Mouse (Mus musculus): ENCODE measurements around the gene Fbxo47. TPM values are rescaled to one million over a fixed set of nuclear protein-coding genes. Genes with fewer than 3 reads are reported as not detected.

The Fbxo47 gene
- polyA plus RNA-seq, 1 experiment from 2014 or later: 1.0 TPM

DNA sequence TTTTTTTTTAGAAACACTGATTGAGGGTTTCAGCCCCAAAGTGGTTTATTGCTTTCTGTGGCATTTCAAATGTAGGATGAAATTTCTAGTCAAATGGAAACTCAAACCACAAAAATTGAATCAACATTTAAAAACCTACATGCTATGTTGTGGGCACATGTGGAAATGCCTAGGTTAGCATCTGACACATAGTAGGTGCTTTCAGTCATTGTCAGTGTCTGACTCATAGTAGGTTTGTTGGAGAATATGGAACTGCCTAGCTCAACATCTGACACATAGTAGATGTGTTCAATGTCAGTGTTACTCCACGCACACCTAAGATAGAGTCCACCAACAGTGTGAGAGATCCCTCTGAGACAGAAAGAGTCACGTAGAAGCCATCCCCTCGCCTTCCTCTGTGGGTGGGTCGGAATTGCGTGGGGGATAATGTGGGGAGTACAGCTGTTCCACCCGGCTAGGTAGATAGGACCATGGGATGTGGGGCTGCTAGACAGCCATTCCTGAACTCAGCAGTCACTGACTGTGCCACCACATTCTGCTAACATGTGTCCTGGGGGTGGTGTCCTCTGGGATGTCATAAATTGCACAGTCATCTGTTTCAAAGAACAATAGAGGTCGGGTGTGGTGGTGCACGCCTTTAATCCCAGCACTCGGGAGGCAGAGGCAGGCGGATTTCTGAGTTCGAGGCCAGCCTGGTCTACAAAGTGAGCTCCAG lies 24.8 kb upstream of the Fbxo47 start:
- DNase-seq (ENCODE audit: low spot score) (no peak), ATAC-seq (ENCODE audit: insufficient number of reproducible peaks, low FRiP score, low TSS enrichment, low read depth) (no peak)
- no peaks in the 10 kb centered on the region for H3K36me3 ChIP-seq (ENCODE audit: control insufficient read depth, insufficient read depth, low read length)
- H3K4me2 ChIP-seq (ENCODE audit: low read depth, severe bottlenecking): no peak overlapping the region
- H3K27ac ChIP-seq (replicated peaks; ENCODE audit: low read depth, low read length): no peak overlapping the region
- no peaks in the 10 kb centered on the region for H3K4me1 ChIP-seq (ENCODE audit: control insufficient read depth, insufficient read depth, low read length)
- H3K9me3 ChIP-seq (ENCODE audit: control insufficient read depth, low read length): no peaks in the 10 kb centered on the region
- 90% methylated on average over 11 of the region's 11 CpGs for WGBS
- H3K4me3 ChIP-seq (ENCODE audit: low read depth, low read length): no peak overlapping the region
- no peaks in the 10 kb centered on the region for H3K27me3 ChIP-seq (ENCODE audit: control insufficient read depth, insufficient read depth, low read length)
- no peak overlapping the region for H3K9ac ChIP-seq (ENCODE audit: low read length)

DNA sequence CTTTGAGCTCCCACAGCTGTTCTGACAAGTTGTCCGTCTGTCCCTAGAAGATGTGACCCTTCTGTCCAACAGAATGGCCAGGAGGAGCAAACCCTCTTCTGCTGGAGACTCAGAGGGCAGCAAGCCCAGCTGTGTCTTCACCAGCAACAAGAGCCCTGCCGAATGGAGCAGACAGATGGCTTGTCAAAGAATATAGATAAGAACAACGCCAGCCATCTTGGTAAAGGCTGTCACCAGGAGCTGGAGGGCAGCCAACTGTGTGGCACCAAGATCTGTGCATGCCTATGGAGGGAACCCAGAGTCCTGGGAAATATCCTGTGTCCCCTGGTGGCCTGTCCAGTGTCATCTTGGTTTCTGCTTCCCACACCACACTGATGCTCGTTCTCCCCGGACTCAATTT lies 24.0 kb upstream of the Fbxo47 start:
- H3K36me3 ChIP-seq (ENCODE audit: control insufficient read depth, insufficient read depth, low read length): no peaks in the 10 kb centered on the region
- H3K4me2 ChIP-seq (ENCODE audit: low read depth, severe bottlenecking): no peak overlapping the region

DNA sequence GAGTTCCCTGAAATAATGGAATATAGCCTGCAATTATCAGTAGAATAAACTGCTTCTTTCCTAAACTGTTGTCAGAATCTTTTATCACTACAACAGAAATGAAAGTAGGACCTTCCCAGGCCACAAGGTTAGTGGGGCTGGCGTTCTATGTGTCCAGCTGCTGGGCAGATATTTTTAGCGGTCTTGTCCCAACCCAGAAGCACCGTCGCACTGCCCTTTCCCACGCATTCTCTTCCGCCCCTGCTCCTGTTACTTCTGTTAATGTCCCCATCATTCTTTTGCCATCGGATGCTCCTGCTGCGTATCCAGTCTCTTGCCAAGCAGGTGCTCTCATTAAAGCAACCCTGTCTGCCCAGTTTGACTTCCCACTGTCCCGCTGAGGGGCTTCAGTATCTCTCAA lies 23.0 kb upstream of the Fbxo47 start:
- WGBS: 89% methylated on average over 9 of the region's 9 CpGs
- Histone ChIP-seq H3K27me3 (ENCODE audit: control insufficient read depth, insufficient read depth, low read length) (no peaks in the 10 kb centered on the region), H3K27ac (replicated peaks; ENCODE audit: low read depth, low read length) (no peak overlapping the region), H3K4me1 (ENCODE audit: control insufficient read depth, insufficient read depth, low read length) (no peaks in the 10 kb centered on the region), H3K4me3 (ENCODE audit: low read depth, low read length) (no peak overlapping the region), H3K9me3 (ENCODE audit: control insufficient read depth, low read length) (no peaks in the 10 kb centered on the region), H3K9ac (ENCODE audit: low read length) (no peak overlapping the region), H3K36me3 (ENCODE audit: control insufficient read depth, insufficient read depth, low read length) (no peaks in the 10 kb centered on the region), H3K4me2 (ENCODE audit: low read depth, severe bottlenecking) (no peak overlapping the region)
- DNase-seq (ENCODE audit: low spot score) (no peak), ATAC-seq (ENCODE audit: insufficient number of reproducible peaks, low FRiP score, low TSS enrichment, low read depth) (no peak)

More for the DNA sequence above, 24.0 kb upstream of the Fbxo47 start:
- Histone ChIP-seq H3K27ac (replicated peaks; ENCODE audit: low read depth, low read length) (no peak overlapping the region), H3K9me3 (ENCODE audit: control insufficient read depth, low read length) (no peaks in the 10 kb centered on the region), H3K4me3 (ENCODE audit: low read depth, low read length) (no peak overlapping the region), H3K27me3 (ENCODE audit: control insufficient read depth, insufficient read depth, low read length) (no peaks in the 10 kb centered on the region), H3K4me1 (ENCODE audit: control insufficient read depth, insufficient read depth, low read length) (no peaks in the 10 kb centered on the region), H3K9ac (ENCODE audit: low read length) (no peak overlapping the region)
- WGBS: 83% methylated on average over 5 of the region's 5 CpGs
- ATAC-seq (ENCODE audit: insufficient number of reproducible peaks, low FRiP score, low TSS enrichment, low read depth) (no peak), DNase-seq (ENCODE audit: low spot score) (no peak)

DNA sequence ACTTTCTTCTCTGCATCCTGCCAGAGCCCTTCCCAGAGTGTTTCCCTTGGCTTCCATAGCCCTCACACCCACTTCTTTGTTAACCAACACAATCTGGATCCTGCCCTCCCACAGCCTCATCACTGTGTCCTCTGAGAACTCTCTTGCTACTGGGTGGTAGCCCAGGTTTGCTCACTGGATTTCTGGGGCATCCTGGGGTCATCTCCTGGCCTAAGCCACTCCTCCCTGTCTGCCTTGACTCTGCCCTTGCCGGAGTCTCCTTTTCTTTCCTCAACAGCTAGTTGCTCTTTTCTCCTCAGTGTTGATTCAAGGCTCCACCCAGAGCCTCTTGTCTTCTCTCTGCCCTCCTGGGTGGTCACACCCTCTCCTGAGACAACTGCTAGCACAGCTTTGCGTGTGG lies 22.0 kb upstream of the Fbxo47 start:
- Histone ChIP-seq H3K27me3 (ENCODE audit: control insufficient read depth, insufficient read depth, low read length) (no peaks in the 10 kb centered on the region), H3K27ac (replicated peaks; ENCODE audit: low read depth, low read length) (no peak overlapping the region), H3K4me3 (ENCODE audit: low read depth, low read length) (no peak overlapping the region), H3K4me2 (ENCODE audit: low read depth, severe bottlenecking) (no peak overlapping the region), H3K36me3 (ENCODE audit: control insufficient read depth, insufficient read depth, low read length) (no peaks in the 10 kb centered on the region), H3K9me3 (ENCODE audit: control insufficient read depth, low read length) (no peaks in the 10 kb centered on the region), H3K4me1 (ENCODE audit: control insufficient read depth, insufficient read depth, low read length) (no peaks in the 10 kb centered on the region), H3K9ac (ENCODE audit: low read length) (no peak overlapping the region)
- DNase-seq (ENCODE audit: low spot score): no peak
- no peak for ATAC-seq (ENCODE audit: insufficient number of reproducible peaks, low FRiP score, low TSS enrichment, low read depth)
- 64% methylated on average over 2 of the region's 2 CpGs for WGBS

DNA sequence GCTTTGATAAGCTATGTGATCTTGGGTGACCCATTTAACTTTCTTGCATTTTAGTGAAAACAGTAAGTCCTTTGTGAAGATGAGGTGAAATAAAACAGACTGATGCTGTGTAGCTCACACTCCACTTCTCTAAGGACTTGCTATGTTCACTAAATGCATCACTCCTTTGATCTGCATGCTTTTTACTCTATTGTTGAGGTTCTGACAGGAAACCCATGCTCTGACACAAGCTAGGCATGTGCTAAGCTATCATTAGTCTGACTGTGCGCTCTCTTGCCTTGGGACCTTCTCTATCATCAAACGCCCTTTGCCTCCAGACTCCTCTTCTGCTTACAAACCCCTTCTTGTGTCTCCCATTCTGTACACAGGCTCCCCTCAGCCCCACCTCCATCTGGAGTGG lies 21.6 kb upstream of the Fbxo47 start:
- ATAC-seq (ENCODE audit: insufficient number of reproducible peaks, low FRiP score, low TSS enrichment, low read depth) (no peak), DNase-seq (ENCODE audit: low spot score) (no peak)
- Histone ChIP-seq H3K36me3 (ENCODE audit: control insufficient read depth, insufficient read depth, low read length) (no peaks in the 10 kb centered on the region), H3K4me3 (ENCODE audit: low read depth, low read length) (no peak overlapping the region), H3K9me3 (ENCODE audit: control insufficient read depth, low read length) (no peaks in the 10 kb centered on the region), H3K27me3 (ENCODE audit: control insufficient read depth, insufficient read depth, low read length) (no peaks in the 10 kb centered on the region), H3K9ac (ENCODE audit: low read length) (no peak overlapping the region), H3K27ac (replicated peaks; ENCODE audit: low read depth, low read length) (no peak overlapping the region), H3K4me1 (ENCODE audit: control insufficient read depth, insufficient read depth, low read length) (no peaks in the 10 kb centered on the region), H3K4me2 (ENCODE audit: low read depth, severe bottlenecking) (no peak overlapping the region)
- 81% methylated on average over 2 of the region's 2 CpGs for WGBS

DNA sequence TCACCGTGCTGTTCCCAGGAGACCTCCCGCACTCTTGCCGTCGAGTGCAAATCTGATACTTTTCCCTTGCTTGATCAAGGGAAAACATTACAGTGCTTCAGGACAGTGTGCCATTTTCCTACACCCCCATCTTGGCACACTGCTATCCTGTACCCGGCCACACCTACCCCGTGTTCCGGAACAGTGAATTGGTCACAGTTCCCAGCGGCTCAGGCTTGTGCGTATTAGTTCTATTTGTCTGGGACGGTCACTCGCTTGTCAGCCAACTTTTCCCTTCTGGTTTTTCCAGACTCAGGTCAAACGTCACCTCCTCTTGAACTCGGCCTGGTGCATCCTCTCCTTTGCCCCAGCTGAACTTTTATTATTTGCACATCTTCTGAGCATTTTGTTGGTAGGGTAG lies 20.8 kb upstream of the Fbxo47 start:
- ATAC-seq (ENCODE audit: insufficient number of reproducible peaks, low FRiP score, low TSS enrichment, low read depth) (no peak), DNase-seq (ENCODE audit: low spot score) (no peak)
- WGBS: 91% methylated on average over 13 of the region's 13 CpGs

DNA sequence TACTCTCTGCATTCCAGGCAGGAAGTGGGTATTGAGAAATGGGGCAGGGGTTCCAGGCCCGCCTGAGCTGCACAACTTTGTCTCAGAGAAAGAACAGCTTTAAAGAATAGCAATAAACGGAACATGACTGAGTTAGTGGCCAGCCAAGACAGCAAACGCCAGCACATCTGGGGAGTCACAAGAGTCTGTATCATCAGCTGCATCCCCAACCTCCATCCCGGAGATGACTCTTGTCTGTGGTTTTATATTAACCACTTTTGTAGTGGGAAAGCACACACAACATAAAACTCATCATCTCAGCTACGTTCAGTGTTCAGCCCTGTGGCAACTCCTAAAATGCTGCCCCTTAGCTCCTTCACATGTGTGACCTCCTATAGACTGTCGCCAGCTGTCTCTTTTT lies 17.9 kb upstream of the Fbxo47 start:
- H3K27me3 ChIP-seq (ENCODE audit: control insufficient read depth, insufficient read depth, low read length): no peaks in the 10 kb centered on the region
- no peaks in the 10 kb centered on the region for H3K4me1 ChIP-seq (ENCODE audit: control insufficient read depth, insufficient read depth, low read length)
- ATAC-seq (ENCODE audit: insufficient number of reproducible peaks, low FRiP score, low TSS enrichment, low read depth) (no peak), DNase-seq (ENCODE audit: low spot score) (no peak)
- H3K9me3 ChIP-seq (ENCODE audit: control insufficient read depth, low read length): no peaks in the 10 kb centered on the region
- no peaks in the 10 kb centered on the region for H3K36me3 ChIP-seq (ENCODE audit: control insufficient read depth, insufficient read depth, low read length)
- 85% methylated on average over 6 of the region's 6 CpGs for WGBS
- H3K9ac ChIP-seq (ENCODE audit: low read length): no peak overlapping the region
- no peak overlapping the region for H3K4me2 ChIP-seq (ENCODE audit: low read depth, severe bottlenecking)
- H3K27ac ChIP-seq (replicated peaks; ENCODE audit: low read depth, low read length): no peak overlapping the region
- no peak overlapping the region for H3K4me3 ChIP-seq (ENCODE audit: low read depth, low read length)

More for the DNA sequence above, 20.8 kb upstream of the Fbxo47 start:
- Histone ChIP-seq H3K9me3 (ENCODE audit: control insufficient read depth, low read length) (no peaks in the 10 kb centered on the region), H3K4me1 (ENCODE audit: control insufficient read depth, insufficient read depth, low read length) (no peaks in the 10 kb centered on the region), H3K4me3 (ENCODE audit: low read depth, low read length) (no peak overlapping the region), H3K4me2 (ENCODE audit: low read depth, severe bottlenecking) (no peak overlapping the region), H3K36me3 (ENCODE audit: control insufficient read depth, insufficient read depth, low read length) (no peaks in the 10 kb centered on the region), H3K27ac (replicated peaks; ENCODE audit: low read depth, low read length) (no peak overlapping the region), H3K9ac (ENCODE audit: low read length) (no peak overlapping the region), H3K27me3 (ENCODE audit: control insufficient read depth, insufficient read depth, low read length) (no peaks in the 10 kb centered on the region)

DNA sequence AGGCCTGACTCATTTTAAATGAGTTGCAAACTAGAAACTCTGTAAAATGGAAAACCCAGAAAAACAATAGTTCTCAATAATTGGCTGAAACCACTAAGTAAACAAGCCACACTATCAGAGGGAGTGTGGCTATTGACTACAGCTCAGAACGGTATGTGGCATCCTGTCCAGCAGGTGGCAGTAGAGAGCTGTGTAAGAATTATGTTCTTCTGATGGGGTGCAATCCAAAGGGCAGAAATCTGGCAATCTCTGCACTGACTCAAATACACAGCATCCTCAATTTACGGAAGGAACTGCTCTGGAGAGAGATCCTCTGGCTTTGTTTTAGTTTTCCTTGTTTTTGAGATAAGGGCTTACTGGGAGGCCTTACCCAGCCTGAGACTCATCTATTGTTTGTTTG lies 15.9 kb upstream of the Fbxo47 start:
- no peaks in the 10 kb centered on the region for H3K36me3 ChIP-seq (ENCODE audit: control insufficient read depth, insufficient read depth, low read length)
- ATAC-seq (ENCODE audit: insufficient number of reproducible peaks, low FRiP score, low TSS enrichment, low read depth): 0 out of 2 replicates have a peak, but pooled peaks have one; percentile 62
- H3K27ac ChIP-seq (replicated peaks; ENCODE audit: low read depth, low read length): no peak overlapping the region
- 7% methylated on average over 2 of the region's 2 CpGs for WGBS
- H3K4me1 ChIP-seq (ENCODE audit: control insufficient read depth, insufficient read depth, low read length): no peaks in the 10 kb centered on the region
- DNase-seq (ENCODE audit: low spot score): peak; percentile 90
- H3K9me3 ChIP-seq (ENCODE audit: control insufficient read depth, low read length): no peaks in the 10 kb centered on the region
- no peak overlapping the region for H3K4me2 ChIP-seq (ENCODE audit: low read depth, severe bottlenecking)
- H3K4me3 ChIP-seq (ENCODE audit: low read depth, low read length): no peak overlapping the region
- H3K27me3 ChIP-seq (ENCODE audit: control insufficient read depth, insufficient read depth, low read length): no peaks in the 10 kb centered on the region
- H3K9ac ChIP-seq (ENCODE audit: low read length): no peak overlapping the region

Data from limb, embryonic 11.5 days (tissue).